In the genomic region with DNA sequence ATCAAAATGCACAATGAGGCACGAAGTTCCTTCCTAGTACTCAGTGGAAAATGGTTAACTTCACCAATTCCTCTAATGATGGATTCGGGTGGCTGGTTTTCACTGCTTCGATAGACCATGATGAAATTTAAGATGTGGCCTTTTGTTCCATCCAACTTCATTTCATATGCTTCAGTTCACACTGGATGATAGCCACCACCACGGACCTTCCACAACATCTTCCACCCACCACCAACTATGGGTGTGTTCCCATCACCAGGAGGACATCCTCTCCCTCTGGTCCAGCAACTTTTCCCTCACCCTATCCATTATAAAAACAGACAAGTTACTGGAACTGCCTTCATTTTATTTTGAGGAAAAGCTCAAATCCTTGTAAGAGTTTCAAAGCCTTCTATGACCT, we compare ENCODE assay signal across 18 mouse cellular contexts.
"Had no signal": no experiment of that assay in that cellular context is flagged by ENCODE, and none has a peak within 500 bp of the region (broad histone marks: within the 10 kb centered on the region; RNA-seq: fewer than 3 reads in every experiment).

No protein-coding gene starts in this region.

- H3K27me3 ChIP-seq: liver, embryonic 13.5 days; midbrain, embryonic 12.5 days; midbrain, embryonic 15.5 days; neural tube, embryonic 12.5 days; neural tube, embryonic 15.5 days; stomach, embryonic 15.5 days had no signal

- H3K4me2 ChIP-seq: liver, embryonic 13.5 days; lung, embryonic 14.5 days; midbrain, embryonic 12.5 days; midbrain, embryonic 15.5 days; neural tube, embryonic 12.5 days; neural tube, embryonic 15.5 days; stomach, embryonic 15.5 days had no signal

- H3K9ac ChIP-seq: liver, embryonic 13.5 days; lung, embryonic 14.5 days; midbrain, embryonic 12.5 days; midbrain, embryonic 15.5 days; neural tube, embryonic 12.5 days; neural tube, embryonic 15.5 days; stomach, embryonic 15.5 days had no signal

- H3K9me3 ChIP-seq: liver, embryonic 13.5 days; midbrain, embryonic 12.5 days; midbrain, embryonic 15.5 days; neural tube, embryonic 12.5 days; neural tube, embryonic 15.5 days; stomach, embryonic 15.5 days had no signal

- ATAC-seq: inflammation-experienced regulatory T-cells, adult 6 months; intestine, embryonic 16.5 days; lung, postnatal 0 days; midbrain, embryonic 15.5 days had no signal

- H3K4me3 ChIP-seq: left cerebral cortex, adult 2 months; liver, embryonic 13.5 days; midbrain, embryonic 12.5 days; midbrain, embryonic 15.5 days; neural tube, embryonic 12.5 days; neural tube, embryonic 15.5 days; stomach, embryonic 15.5 days had no signal

- DNase-seq: kidney, adult 9 months; kidney, postnatal 36 days; layer of hippocampus, postnatal 36 days; liver, embryonic 13.5 days; lung, embryonic 14.5 days; right cerebral cortex, postnatal 4 days; thymus, adult 18-20 months; thymus, postnatal 36 days had no signal

- H3K27ac ChIP-seq: left cerebral cortex, adult 2 months; liver, embryonic 13.5 days; macrophage; midbrain, embryonic 12.5 days; midbrain, embryonic 15.5 days; neural tube, embryonic 12.5 days; neural tube, embryonic 15.5 days; stomach, embryonic 15.5 days had no signal

- H3K4me1 ChIP-seq: liver, embryonic 13.5 days; midbrain, embryonic 12.5 days; midbrain, embryonic 15.5 days; neural tube, embryonic 12.5 days; neural tube, embryonic 15.5 days; stomach, embryonic 15.5 days had no signal

- H3K36me3 ChIP-seq: liver, embryonic 13.5 days; midbrain, embryonic 12.5 days; midbrain, embryonic 15.5 days; neural tube, embryonic 12.5 days; neural tube, embryonic 15.5 days; stomach, embryonic 15.5 days had no signal
